Mouse (Mus musculus) liver, embryonic 14.5 days (tissue): Measurements from ENCODE around the gene Scamp5. TPM values are rescaled to one million over a fixed set of nuclear protein-coding genes. Genes with fewer than 3 reads are reported as not detected.

Source experiments
- ATAC-seq: fragments of 200-750 bp; cut with Nextera tagmentation; 2 replicates; pipeline ENCODE4 v1.8.0; 2017; ENCODE audit warnings: moderate number of reproducible peaks, mild to moderate bottlenecking, moderate library complexity; ENCODE audit not compliant: insufficient read depth
- DNase-seq, 3 experiments: peaks; one replicate each; pipeline ENCODE4 v3.0.0-alpha.2; 2012 to 2013; ENCODE audit warnings: low read depth in 3 of 3, low spot score in 3 of 3
- H3K27ac ChIP-seq: fragments of 300-500 bp; sonication (generic); 2 replicates; pipeline ENCODE4 v1.5.1; 2014; ENCODE audit warnings: moderate library complexity, mild to moderate bottlenecking, control low read depth, inconsistent platforms
- H3K27me3 ChIP-seq: fragments of 300-500 bp; sonication (generic); 2 replicates; pipeline ENCODE4 v1.6.1; 2014; ENCODE audit warnings: mild to moderate bottlenecking, low read length, moderate library complexity; ENCODE audit not compliant: control insufficient read depth, insufficient read depth
- H3K36me3 ChIP-seq: fragments of 300-500 bp; sonication (generic); replicated peaks from 2 replicates; pipeline ENCODE4 v1.6.1; 2014; ENCODE audit warnings: low read depth; ENCODE audit not compliant: control insufficient read depth, insufficient read depth
- H3K4me1 ChIP-seq, 2 experiments: fragments of 200-500 bp in 1 of 2; fragments of 300-500 bp in 1 of 2; sonication (generic) in 1 of 2; replicated peaks; 2 replicates each; pipeline ENCODE4 v1.6.1; 2012 to 2014; ENCODE audit warnings: antibody characterized with exemption in 1 of 2, inconsistent platforms in 1 of 2, low read length in 1 of 2; ENCODE audit not compliant: control insufficient read depth in 2 of 2, insufficient read depth in 2 of 2
- H3K4me2 ChIP-seq: fragments of 300-500 bp; sonication (generic); 2 replicates; pipeline ENCODE4 v1.6.1; 2014; ENCODE audit warnings: low read depth, mild to moderate bottlenecking, control low read depth, moderate library complexity
- H3K4me3 ChIP-seq, 2 experiments: fragments of 200-500 bp in 1 of 2; fragments of 300-500 bp in 1 of 2; sonication (generic) in 1 of 2; 2 replicates each; pipeline ENCODE4 v1.5.1; 2012 to 2014; ENCODE audit warnings: low read depth in 2 of 2, low read length in 2 of 2, mild to moderate bottlenecking in 2 of 2, control low read depth in 1 of 2, inconsistent platforms in 1 of 2, moderate library complexity in 1 of 2; ENCODE audit not compliant: insufficient read depth in 1 of 2
- H3K9ac ChIP-seq: fragments of 300-500 bp; sonication (generic); replicated peaks from 2 replicates; pipeline ENCODE4 v1.6.1; 2014; ENCODE audit warnings: mild to moderate bottlenecking, control low read depth, moderate library complexity
- H3K9me3 ChIP-seq: fragments of 300-500 bp; sonication (generic); 2 replicates; pipeline ENCODE4 v1.6.1; 2016; ENCODE audit warnings: low read length, mixed read lengths; ENCODE audit not compliant: control insufficient read depth
- CTCF ChIP-seq: IDR thresholded peaks from 2 replicates; pipeline ENCODE4 v1.5.1; 2016; ENCODE audit warnings: antibody characterized with exemption, low read depth, control low read depth
- EP300 ChIP-seq: IDR thresholded peaks from 2 replicates; pipeline ENCODE4 v1.6.1; 2016; ENCODE audit warnings: antibody characterized with exemption, low read depth
- WGBS: fragments of 180-500 bp; shearing (Covaris S2); extraction: QIAGEN DNeasy Blood & Tissue Kit; methylation state at CpG from one replicate; pipeline ENCODE4 v1.1.7; 2014; ENCODE audit not compliant: insufficient replicate concordance; 5-methylcytosine and 5-hydroxymethylcytosine counted together
- polyA plus RNA-seq, 2 experiments: library from polyadenylated mRNA; depleted of rRNA in 1 of 2; stranded (reverse) in 1 of 2; unstranded in 1 of 2; fragments of >200 nt; fragmentation: Nextera tagmentation in 1 of 2; extraction: Ambion mirVana in 1 of 2; gene quantifications; 2 replicates each; pipeline versions ENCODE4 v1.2.1 to v1.2.3; 2012 to 2014

The Scamp5 gene
- polyA plus RNA-seq (2012; rRNA removed) = 9.1 and 9.2 TPM in 2 replicates
- polyA plus RNA-seq (2014; fragmentation: Nextera tagmentation; extraction: Ambion mirVana) = 4.5 and 5.2 TPM in 2 replicates

DNA sequence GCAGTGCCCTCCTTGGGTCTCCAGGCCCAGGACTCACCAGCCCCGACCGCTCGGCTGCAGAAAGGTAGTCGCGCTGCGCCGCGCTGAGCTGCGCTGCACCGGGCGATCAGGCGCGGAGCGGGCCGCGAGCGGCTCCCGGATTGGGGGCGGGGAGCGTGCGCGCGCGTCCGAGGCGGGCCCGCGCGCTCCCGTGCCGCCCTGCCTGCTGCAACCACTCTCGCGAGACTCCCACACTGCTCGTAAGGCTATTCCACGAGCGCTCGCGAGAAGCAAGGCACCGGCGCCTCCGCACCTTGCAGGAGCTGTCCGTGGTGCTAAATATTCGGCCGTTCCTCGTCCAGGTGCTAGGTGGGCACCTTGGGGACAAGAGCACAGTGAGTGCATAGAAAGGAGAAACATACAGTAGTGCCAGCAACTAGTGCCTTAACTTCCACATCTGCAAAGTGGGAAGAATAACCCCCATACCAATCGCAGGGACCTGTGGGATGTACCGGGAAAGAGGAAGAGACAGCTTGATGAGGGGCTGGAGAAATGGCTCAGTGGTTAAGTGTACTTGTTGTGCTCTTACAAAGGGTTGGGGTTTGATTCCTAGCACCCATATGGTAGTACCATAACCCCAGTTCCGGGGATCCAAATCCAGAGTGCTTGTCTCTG is at the start of gene Scamp5:
Scamp5 (minus strand) TSS at position 165 of the 654 bp plus-strand sequence.
- peak; percentile 82 for ATAC-seq
- H3K27ac ChIP-seq = no peak within 1 kb of the TSS

GRCm38 (mm10) chr9:57517113-57517512 is 49.3 kb upstream of the Scamp5 start:
- no peak for TF ChIP-seq EP300
- peak; percentile 86 for TF ChIP-seq CTCF
- Histone ChIP-seq H3K4me1 (peaks cover 0 to 5% of the 10 kb centered on the region in 2 experiments; a peak in 3 of 4 replicates), H3K9me3 (no peaks in the 10 kb centered on the region), H3K27me3 (no peaks in the 10 kb centered on the region; the same call in 1 of the 2 replicates), H3K27ac (no peak overlapping the region), H3K36me3 (no peaks in the 10 kb centered on the region), H3K9ac (no peak overlapping the region), H3K4me3 (no peak overlapping the region), H3K4me2 (no peak overlapping the region)
- 3% methylated on average over 3 of the region's 3 CpGs for WGBS
- peak in 2 of 3 experiments; percentile 42 for DNase-seq
- ATAC-seq = no peak

More for the DNA sequence above, at the start of gene Scamp5:
- H3K36me3 ChIP-seq = no peaks in the 10 kb centered on the region
- H3K4me1 ChIP-seq = peaks cover 0 to 7% of the 10 kb centered on the region in 2 experiments; a peak in 1 of 4 replicates
- no peaks in the 10 kb centered on the region for H3K9me3 ChIP-seq
- H3K27me3 ChIP-seq = peaks cover 6% of the 10 kb centered on the region
- TF ChIP-seq CTCF (no peak), EP300 (peak; percentile 63)
- peak; percentile 65 to 68 (median 66) for DNase-seq
- peak within 1 kb of the TSS; percentile 56 to 64 for H3K4me3 ChIP-seq
- H3K9ac ChIP-seq = no peak within 1 kb of the TSS; the same call in 1 of the 2 replicates
- 2% methylated on average over 48 of the region's 48 CpGs for WGBS
- H3K4me2 ChIP-seq = peak within 1 kb of the TSS; percentile 65

DNA sequence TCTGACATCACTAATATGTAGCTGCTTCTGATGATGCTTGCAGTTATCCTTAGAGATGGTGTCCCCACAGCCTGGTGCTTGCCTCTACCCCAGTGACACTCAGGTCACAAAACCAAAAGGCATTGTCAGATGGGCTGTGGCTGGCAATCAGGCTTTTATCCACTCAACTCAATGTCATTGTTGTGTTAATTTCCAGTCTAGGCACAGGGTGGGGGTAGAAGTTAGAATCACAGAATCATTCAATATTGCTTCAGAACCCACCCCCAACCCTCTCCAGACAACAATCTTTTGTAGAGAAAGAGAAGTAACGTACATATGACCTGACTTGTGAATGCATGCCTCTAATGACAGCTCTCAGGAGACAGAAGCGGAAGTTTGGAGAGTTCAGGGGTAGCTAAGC is 42.7 kb upstream of the Scamp5 start:
- no peaks in the 10 kb centered on the region for H3K36me3 ChIP-seq
- H3K9me3 ChIP-seq = no peaks in the 10 kb centered on the region
- 54% methylated on average over 2 of the region's 2 CpGs for WGBS
- peaks cover 8 to 9% of the 10 kb centered on the region in 2 experiments for H3K4me1 ChIP-seq
- H3K4me2 ChIP-seq = no peak overlapping the region
- TF ChIP-seq EP300 = no peak
- no peak for TF ChIP-seq CTCF
- DNase-seq (no peak), ATAC-seq (no peak)
- H3K27me3 ChIP-seq = peaks cover 13% of the 10 kb centered on the region
- no peak overlapping the region for H3K27ac ChIP-seq
- no peak overlapping the region for H3K9ac ChIP-seq
- no peak overlapping the region for H3K4me3 ChIP-seq

GRCm38 (mm10) chr9:57505700-57506099 is 37.8 kb upstream of the Scamp5 start:
- H3K27me3 ChIP-seq = peaks cover 62% of the 10 kb centered on the region
- H3K27ac ChIP-seq = no peak overlapping the region
- no peaks in the 10 kb centered on the region for H3K9me3 ChIP-seq
- H3K36me3 ChIP-seq = no peaks in the 10 kb centered on the region
- H3K9ac ChIP-seq = no peak overlapping the region
- TF ChIP-seq EP300 = peak; percentile 95
- TF ChIP-seq CTCF = peak; percentile 37
- peak overlapping the region; percentile 30 for H3K4me2 ChIP-seq
- no peak overlapping the region for H3K4me3 ChIP-seq
- 2% methylated on average over 8 of the region's 8 CpGs for WGBS
- peaks cover 12 to 15% of the 10 kb centered on the region in 2 experiments for H3K4me1 ChIP-seq
- ATAC-seq (peak; percentile 99), DNase-seq (peak; percentile 83 to 87 (median 83))

DNA sequence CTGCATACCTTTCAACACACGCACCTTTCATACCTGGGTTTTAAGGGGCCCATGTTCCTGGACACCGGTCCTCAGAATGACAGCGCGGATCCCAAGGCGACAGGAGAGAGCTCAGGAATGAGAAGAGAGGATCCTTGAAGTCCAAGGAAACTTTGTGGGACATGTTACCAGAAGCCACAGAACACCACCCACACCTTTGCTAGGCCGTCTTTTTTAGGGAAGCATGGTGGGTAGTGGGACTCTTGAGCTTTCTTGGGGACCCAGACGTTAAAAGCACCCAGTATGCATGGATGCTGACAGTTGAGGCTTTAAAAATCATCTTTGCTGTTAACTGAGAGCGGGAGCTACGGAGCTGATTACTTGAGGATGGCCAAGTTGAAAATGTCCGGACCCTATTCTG is 37.0 kb upstream of the Scamp5 start:
- no peaks in the 10 kb centered on the region for H3K36me3 ChIP-seq
- DNase-seq = no peak
- H3K4me2 ChIP-seq = no peak overlapping the region
- WGBS = 39% methylated on average over 10 of the region's 10 CpGs
- ATAC-seq = no peak
- peaks cover 12 to 15% of the 10 kb centered on the region in 2 experiments for H3K4me1 ChIP-seq
- no peaks in the 10 kb centered on the region for H3K9me3 ChIP-seq
- H3K4me3 ChIP-seq = no peak overlapping the region
- peaks cover 66% of the 10 kb centered on the region for H3K27me3 ChIP-seq
- H3K9ac ChIP-seq = no peak overlapping the region
- TF ChIP-seq EP300 (no peak), CTCF (no peak)
- H3K27ac ChIP-seq = no peak overlapping the region
